Mouse (Mus musculus): ENCODE data around the gene Kncn.

The Kncn gene

GRCm38 (mm10) chr4:115884022-115884421 is at the start of gene Kncn:
TSS of gene Kncn (plus strand) at chr4:115884400.
- no peak for DNase-seq (ENCODE audit: low spot score)

DNA sequence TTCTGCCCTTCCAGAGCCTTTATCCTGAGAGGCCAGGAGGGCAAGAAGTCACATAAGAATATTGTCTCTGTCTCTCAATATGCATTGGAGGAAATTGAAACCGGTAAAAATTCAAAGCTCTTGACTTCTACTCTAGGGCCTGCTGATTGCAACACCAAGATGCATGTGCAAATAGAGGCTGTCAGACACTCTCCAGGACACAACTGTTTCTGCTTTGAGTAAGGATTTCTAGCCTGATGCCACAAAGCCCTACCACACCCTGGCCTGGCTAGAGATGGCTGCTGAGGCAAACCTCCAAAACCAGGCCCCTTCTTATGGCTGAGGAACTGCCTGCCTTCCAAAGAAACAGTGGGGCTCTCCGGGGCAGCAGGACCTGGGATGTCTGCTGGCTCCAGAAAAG is 48.6 kb upstream of the Kncn start:
- DNase-seq (ENCODE audit: low spot score): no peak

DNA sequence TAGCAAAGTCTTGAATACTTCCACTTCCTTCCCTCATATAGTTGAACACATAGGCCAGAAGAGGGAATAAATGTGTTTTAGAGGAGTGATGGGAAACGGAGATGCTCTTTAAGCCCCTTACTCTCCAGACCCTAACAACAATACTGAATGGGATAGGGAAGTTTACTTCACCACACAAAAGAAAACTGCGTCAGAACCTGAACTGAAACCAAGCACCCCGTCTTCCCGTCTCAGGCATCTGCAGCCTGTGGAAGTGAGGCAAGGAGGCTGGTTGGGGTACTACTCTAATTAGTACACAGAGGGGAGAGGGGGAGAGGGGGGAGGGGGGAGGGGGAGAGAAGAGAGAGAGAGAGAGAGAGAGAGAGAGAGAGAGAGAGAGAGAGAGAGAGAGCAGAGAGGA is 46.0 kb upstream of the Kncn start:
- DNase-seq (ENCODE audit: low spot score): no peak

GRCm38 (mm10) chr4:115838696-115839641 is 45.2 kb upstream of the Kncn start, which contains the start of gene Mknk1:
TSS of gene Mknk1 (plus strand) at chr4:115839198.
- peak; percentile 93 for DNase-seq (ENCODE audit: low spot score)

GRCm38 (mm10) chr4:115839956-115840355 is 44.2 kb upstream of the Kncn start:
- peak; percentile 39 for DNase-seq (ENCODE audit: low spot score)

GRCm38 (mm10) chr4:115840842-115841241 is 43.4 kb upstream of the Kncn start:
- no peak for DNase-seq (ENCODE audit: low spot score)

- no peak for DNase-seq (ENCODE audit: low spot score)
Measured at GRCm38 (mm10) chr4:115846656-115847055, 37.5 kb upstream of the Kncn start.

DNA sequence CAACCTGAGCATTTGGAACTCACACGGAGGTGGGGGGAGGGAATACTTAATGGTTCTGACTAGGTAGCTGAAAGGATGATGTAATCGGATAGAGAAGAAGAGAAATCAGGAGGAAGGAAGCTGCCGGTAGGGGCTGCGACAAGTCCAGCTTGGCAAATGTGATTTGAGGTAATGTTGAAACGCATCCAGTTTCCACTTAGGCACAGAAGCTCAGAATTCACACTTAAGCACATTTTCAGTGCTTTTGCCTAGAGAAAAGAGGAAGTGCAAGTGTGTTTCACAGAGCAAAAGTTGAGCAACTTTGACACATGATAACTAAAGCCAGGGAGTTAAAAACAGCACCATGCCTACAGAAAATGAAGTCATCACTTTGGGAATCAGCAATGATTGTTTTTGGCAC is 36.8 kb upstream of the Kncn start:
- no peak for DNase-seq (ENCODE audit: low spot score)

DNA sequence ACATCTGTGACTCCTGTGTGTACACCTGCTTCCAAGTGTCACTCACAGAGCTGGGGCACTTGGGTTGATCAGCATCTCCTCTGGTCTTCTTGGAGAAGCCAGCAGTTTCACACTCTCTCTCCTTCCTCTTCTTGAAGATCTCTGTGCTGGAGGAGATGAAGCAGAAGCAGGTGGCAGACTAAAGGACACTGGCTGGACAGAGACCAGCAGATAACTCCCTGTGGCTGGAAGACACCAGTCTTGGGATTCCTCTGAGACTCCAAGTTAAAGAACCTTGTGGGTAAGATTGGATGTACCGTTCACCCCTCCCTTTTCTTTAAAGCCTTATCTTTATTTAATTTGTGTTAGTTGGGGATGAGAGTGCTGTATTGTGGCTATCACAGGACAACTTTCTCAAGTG is 36.1 kb upstream of the Kncn start:
- DNase-seq (ENCODE audit: low spot score): peak; percentile 41

GRCm38 (mm10) chr4:115848990-115849677 is 35.1 kb upstream of the Kncn start:
- DNase-seq (ENCODE audit: low spot score): peak; percentile 87

GRCm38 (mm10) chr4:115850111-115850510 is 34.1 kb upstream of the Kncn start:
- no peak for DNase-seq (ENCODE audit: low spot score)

DNA sequence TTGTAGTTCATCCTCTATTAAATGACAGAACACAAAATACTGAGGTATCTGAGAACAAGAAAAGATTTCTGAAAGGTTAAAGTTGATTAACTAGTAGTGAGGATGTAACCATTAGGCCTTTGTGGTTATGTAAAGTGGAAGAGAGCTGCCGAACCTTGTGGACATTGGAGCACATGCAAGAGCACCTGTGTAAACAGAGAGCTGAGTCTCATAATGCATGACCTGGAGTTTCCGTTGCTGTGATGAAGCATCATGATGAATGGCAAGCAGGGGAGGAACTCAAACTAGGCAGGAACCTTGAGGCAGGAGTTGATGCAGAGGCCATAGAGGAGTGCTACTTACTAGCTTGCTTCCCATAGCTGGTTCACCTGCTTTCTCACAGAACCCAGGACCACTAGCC is 33.6 kb upstream of the Kncn start:
- DNase-seq (ENCODE audit: low spot score): no peak

DNA sequence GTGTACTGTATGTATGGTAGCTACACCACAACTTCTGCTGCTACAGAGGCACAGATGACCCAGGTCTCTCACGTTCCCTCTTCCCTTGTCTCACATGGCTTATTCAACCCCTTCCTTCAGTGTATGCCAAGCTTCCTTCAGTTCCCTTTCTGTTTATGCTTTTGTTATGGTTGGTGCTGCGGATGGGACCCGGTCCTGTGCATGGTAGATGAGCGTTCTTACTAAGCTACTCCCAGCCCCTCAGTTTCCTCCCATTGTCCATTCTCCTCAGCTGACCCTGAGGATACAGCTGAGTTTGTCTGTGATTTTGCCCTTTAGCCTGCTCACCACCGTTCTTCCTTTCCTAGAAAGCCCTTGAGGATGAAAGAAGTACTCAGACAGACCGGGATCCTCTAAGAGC is 32.6 kb upstream of the Kncn start:
- no peak for DNase-seq (ENCODE audit: low spot score)

DNA sequence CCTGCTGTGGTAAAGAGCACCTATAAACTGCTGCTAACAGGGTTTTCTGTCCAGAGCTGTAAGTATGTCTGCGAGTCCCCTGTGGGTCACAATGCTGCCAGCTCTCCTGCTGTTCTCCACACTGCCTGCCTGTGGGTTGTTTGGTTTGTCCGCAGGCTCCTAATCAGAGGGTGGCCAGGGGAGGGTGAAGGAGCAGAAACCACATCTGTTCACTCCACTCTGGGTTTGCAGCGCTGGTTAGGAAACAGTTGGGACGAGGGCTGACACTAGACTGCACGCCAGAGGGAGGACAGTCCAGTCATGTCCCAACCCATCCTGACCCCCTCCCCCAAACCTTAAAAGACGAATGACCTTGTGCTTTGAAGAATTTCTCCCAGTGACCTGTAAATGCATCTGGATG is 29.1 kb upstream of the Kncn start:
- no peak for DNase-seq (ENCODE audit: low spot score)

DNA sequence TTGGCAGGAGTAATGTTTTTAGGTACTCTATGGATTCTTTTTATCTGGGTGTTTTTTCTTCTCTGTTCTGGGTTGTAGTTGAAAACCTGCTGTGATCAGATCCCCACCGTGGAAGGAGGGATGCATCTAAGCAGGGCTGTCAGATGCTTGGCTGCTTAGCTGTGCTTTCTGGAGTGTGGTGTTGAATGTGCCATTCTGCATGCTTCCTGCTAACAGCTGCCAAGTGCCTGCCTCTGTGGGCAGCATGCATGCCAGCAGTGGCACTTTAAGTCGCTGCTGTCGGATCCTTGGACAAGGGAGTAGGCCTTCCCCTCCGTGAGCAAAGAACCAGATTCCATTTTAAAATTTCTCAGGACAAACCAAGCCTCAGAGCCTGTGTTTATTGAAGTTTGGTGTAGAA is 28.6 kb upstream of the Kncn start:
- no peak for DNase-seq (ENCODE audit: low spot score)

DNA sequence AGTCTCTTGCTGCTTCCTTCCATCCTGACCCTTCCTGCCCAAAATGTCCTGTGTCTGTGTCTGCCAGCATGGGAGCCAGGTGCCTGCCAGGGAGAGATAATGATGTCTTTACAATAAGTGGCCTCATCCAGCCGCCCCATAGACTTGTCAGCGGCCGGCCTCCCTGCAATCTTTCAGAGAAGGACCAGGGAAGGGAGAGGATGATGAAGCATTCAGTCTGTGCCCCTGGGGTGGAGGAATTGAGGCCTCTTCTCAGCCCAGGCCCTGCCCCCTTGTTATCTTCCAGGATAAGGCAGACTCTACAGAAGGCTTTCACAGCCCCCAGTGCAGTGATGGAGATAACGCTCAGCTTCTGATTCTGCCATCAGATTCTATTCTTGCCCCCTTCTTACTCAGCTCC is 27.9 kb upstream of the Kncn start:
- peak; percentile 79 for DNase-seq (ENCODE audit: low spot score)

GRCm38 (mm10) chr4:115857293-115857883 is 26.8 kb upstream of the Kncn start:
- DNase-seq (ENCODE audit: low spot score): no peak

- no peak for DNase-seq (ENCODE audit: low spot score)
Measured at GRCm38 (mm10) chr4:115863352-115863751, 20.8 kb upstream of the Kncn start.

DNA sequence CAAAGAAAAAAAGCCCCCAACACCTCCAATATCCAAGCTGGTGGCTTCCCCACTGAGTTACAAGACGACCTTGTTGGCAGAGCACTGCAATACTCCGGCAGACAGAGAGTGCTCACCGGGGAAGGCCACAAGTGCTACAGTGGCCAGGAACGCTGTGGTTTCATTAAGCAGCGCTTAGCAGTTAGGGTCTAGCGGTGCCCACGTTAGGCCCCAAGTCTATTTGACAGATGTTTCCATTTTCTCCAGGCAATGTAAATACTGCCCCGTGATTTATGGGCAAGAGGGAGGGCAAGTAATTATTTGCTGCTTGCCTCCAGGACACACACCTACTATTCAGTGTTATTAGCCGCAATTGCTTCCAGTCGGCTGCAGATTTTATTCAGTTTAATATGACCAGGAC is 20.3 kb upstream of the Kncn start:
- no peak for DNase-seq (ENCODE audit: low spot score)

GRCm38 (mm10) chr4:115869512-115870210 is 14.5 kb upstream of the Kncn start:
- no peak for DNase-seq (ENCODE audit: low spot score)

DNA sequence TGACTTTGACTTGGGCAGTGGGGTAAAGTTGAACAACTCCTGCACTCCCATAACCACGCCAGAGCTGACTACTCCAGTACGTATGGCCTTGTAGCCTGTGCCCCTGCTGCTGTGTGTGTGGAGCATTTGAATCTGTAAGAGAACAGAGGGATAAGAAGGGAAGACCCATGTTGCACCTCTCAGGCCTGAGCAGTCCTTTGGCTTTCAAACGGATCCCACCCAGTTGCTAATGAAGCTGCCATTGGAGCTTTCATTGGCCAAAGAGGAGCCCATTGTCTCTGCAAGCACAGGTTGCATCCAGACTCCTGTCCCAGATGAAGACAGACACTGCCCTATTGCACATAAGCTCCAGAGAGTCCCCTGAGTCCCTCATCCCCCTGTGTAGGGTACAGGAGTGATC is 11.0 kb upstream of the Kncn start:
- DNase-seq (ENCODE audit: low spot score): no peak

GRCm38 (mm10) chr4:115878216-115878678 is 6.0 kb upstream of the Kncn start:
- no peak for DNase-seq (ENCODE audit: low spot score)
